Mouse (Mus musculus) macrophage (primary cell): Measurements from ENCODE around the gene Papln. TPM values are rescaled to one million over a fixed set of nuclear protein-coding genes. Genes with fewer than 3 reads are reported as not detected.

Experiments used
- H3K27ac ChIP-seq: fragments of 350-480 bp; formaldehyde crosslinking; 2 replicates; pipeline ENCODE4 v1.9.0; 2021
- H3K36me3 ChIP-seq: fragments of 350-480 bp; formaldehyde crosslinking; 2 replicates; pipeline ENCODE4 v1.9.0; 2021; ENCODE audit errors: inconsistent target
- H3K4me3 ChIP-seq: fragments of 350-480 bp; formaldehyde crosslinking; 2 replicates; pipeline ENCODE4 v1.9.0; 2021; ENCODE audit errors: inconsistent target
- H3K79me2 ChIP-seq: fragments of 350-480 bp; formaldehyde crosslinking; 2 replicates; pipeline ENCODE4 v1.9.0; 2021; ENCODE audit errors: inconsistent target
- WGBS: methylation state at CpG from one replicate; pipeline ENCODE4 v1.1.7; 2026; ENCODE audit warnings: inconsistent platforms; ENCODE audit not compliant: missing documents; 5-methylcytosine and 5-hydroxymethylcytosine counted together
- polyA plus RNA-seq: library from polyadenylated mRNA; stranded (reverse); fragments of 250-400 nt; gene quantifications from 3 replicates; pipeline ENCODE4 v1.2.4, GENCODE M21; 2018; ENCODE audit warnings: inconsistent platforms
- total RNA-seq, 78 experiments: library from RNA; depleted of rRNA; stranded (reverse); fragments of 250-400 nt; gene quantifications; 1 replicate in 9 of 78; 2 replicates in 24 of 78; 3 replicates in 43 of 78; 4 replicates in 2 of 78; pipeline ENCODE4 v1.2.4; 2018; ENCODE audit warnings: inconsistent platforms in 56 of 78

The Papln gene
- total RNA-seq (2018; cell fraction: chromatin; rRNA removed): not detected
- not detected for total RNA-seq (2018; cell fraction: cytosol; rRNA removed)
- not detected for total RNA-seq (2018; cell fraction: nucleus; rRNA removed)
- polyA plus RNA-seq: not detected in 3 replicates

GRCm38 (mm10) chr12:83763311-83764043, at the start of gene Papln:
Gene Papln (plus strand): TSS chr12:83763634.
- no peaks in the 10 kb centered on the region for H3K79me2 ChIP-seq
- no peaks in the 10 kb centered on the region for H3K36me3 ChIP-seq
- no peak within 1 kb of the TSS for H3K4me3 ChIP-seq
- no peak within 1 kb of the TSS for H3K27ac ChIP-seq
- WGBS: 3% methylated on average over 26 of the region's 31 CpGs

GRCm38 (mm10) chr12:83713749-83714148, 49.7 kb upstream of the Papln start:
- Histone ChIP-seq H3K4me3 (no peak overlapping the region), H3K27ac (no peak overlapping the region), H3K36me3 (peaks cover 65% of the 10 kb centered on the region), H3K79me2 (peaks cover 9% of the 10 kb centered on the region; the same call in 1 of the 2 replicates)
- 50% methylated on average over 2 of the region's 2 CpGs for WGBS

- WGBS: 97% methylated on average over 15 of the region's 15 CpGs
- H3K36me3 ChIP-seq: peaks cover 85% of the 10 kb centered on the region
These were observed 46.8 kb upstream of the Papln start for GRCm38 (mm10) chr12:83716416-83717184.

GRCm38 (mm10) chr12:83719431-83719830, 44.0 kb upstream of the Papln start:
- H3K27ac ChIP-seq: no peak overlapping the region
- H3K36me3 ChIP-seq: peaks cover 86% of the 10 kb centered on the region
- WGBS: 100% methylated on average over 1 of the region's 1 CpGs
- no peak overlapping the region for H3K4me3 ChIP-seq
- H3K79me2 ChIP-seq: no peaks in the 10 kb centered on the region

More at GRCm38 (mm10) chr12:83716416-83717184, 46.8 kb upstream of the Papln start:
- Histone ChIP-seq H3K27ac (no peak overlapping the region), H3K4me3 (no peak overlapping the region), H3K79me2 (no peaks in the 10 kb centered on the region)

- H3K36me3 ChIP-seq: peaks cover 89% of the 10 kb centered on the region
- no peaks in the 10 kb centered on the region for H3K79me2 ChIP-seq
- no peak overlapping the region for H3K4me3 ChIP-seq
- H3K27ac ChIP-seq: no peak overlapping the region
- WGBS: 92% methylated on average over 6 of the region's 6 CpGs
These were observed 42.2 kb upstream of the Papln start for GRCm38 (mm10) chr12:83721281-83721680.

- Histone ChIP-seq H3K36me3 (peaks cover 84% of the 10 kb centered on the region), H3K79me2 (no peaks in the 10 kb centered on the region), H3K4me3 (no peak overlapping the region), H3K27ac (no peak overlapping the region)
- 95% methylated on average over 3 of the region's 3 CpGs for WGBS
These were observed 40.4 kb upstream of the Papln start for GRCm38 (mm10) chr12:83723037-83723436.

- Histone ChIP-seq H3K27ac (no peak overlapping the region), H3K79me2 (no peaks in the 10 kb centered on the region), H3K36me3 (peaks cover 89% of the 10 kb centered on the region), H3K4me3 (no peak overlapping the region)
- 93% methylated on average over 11 of the region's 12 CpGs for WGBS
These were observed 36.7 kb upstream of the Papln start for GRCm38 (mm10) chr12:83726510-83727308.

GRCm38 (mm10) chr12:83732225-83732624, 31.2 kb upstream of the Papln start:
- H3K27ac ChIP-seq: no peak overlapping the region
- peaks cover 84% of the 10 kb centered on the region for H3K36me3 ChIP-seq
- H3K79me2 ChIP-seq: no peaks in the 10 kb centered on the region
- WGBS: 98% methylated on average over 5 of the region's 5 CpGs
- H3K4me3 ChIP-seq: no peak overlapping the region

GRCm38 (mm10) chr12:83734047-83734446, 29.4 kb upstream of the Papln start:
- 88% methylated on average over 10 of the region's 10 CpGs for WGBS
- Histone ChIP-seq H3K36me3 (peaks cover 66% of the 10 kb centered on the region), H3K79me2 (no peaks in the 10 kb centered on the region), H3K4me3 (no peak overlapping the region), H3K27ac (no peak overlapping the region)

- Histone ChIP-seq H3K4me3 (no peak overlapping the region), H3K36me3 (peaks cover 46% of the 10 kb centered on the region), H3K27ac (no peak overlapping the region), H3K79me2 (no peaks in the 10 kb centered on the region)
- 90% methylated on average over 8 of the region's 8 CpGs for WGBS
These were observed 27.2 kb upstream of the Papln start for GRCm38 (mm10) chr12:83736236-83736635.

GRCm38 (mm10) chr12:83738651-83739050, 24.8 kb upstream of the Papln start:
- 100% methylated on average over 1 of the region's 1 CpGs for WGBS

GRCm38 (mm10) chr12:83741722-83742121, 21.7 kb upstream of the Papln start:
- WGBS: 96% methylated on average over 5 of the region's 5 CpGs
- no peaks in the 10 kb centered on the region for H3K79me2 ChIP-seq
- H3K27ac ChIP-seq: no peak overlapping the region
- no peaks in the 10 kb centered on the region for H3K36me3 ChIP-seq
- H3K4me3 ChIP-seq: no peak overlapping the region

More at GRCm38 (mm10) chr12:83738651-83739050, 24.8 kb upstream of the Papln start:
- Histone ChIP-seq H3K36me3 (peaks cover 22% of the 10 kb centered on the region), H3K27ac (no peak overlapping the region), H3K4me3 (no peak overlapping the region), H3K79me2 (no peaks in the 10 kb centered on the region)

- H3K79me2 ChIP-seq: no peaks in the 10 kb centered on the region
- H3K4me3 ChIP-seq: no peak overlapping the region
- 81% methylated on average over 4 of the region's 4 CpGs for WGBS
These were observed 20.6 kb upstream of the Papln start for GRCm38 (mm10) chr12:83742834-83743233.

GRCm38 (mm10) chr12:83743712-83744111, 19.7 kb upstream of the Papln start:
- 84% methylated on average over 3 of the region's 3 CpGs for WGBS
- H3K27ac ChIP-seq: no peak overlapping the region
- H3K36me3 ChIP-seq: no peaks in the 10 kb centered on the region
- H3K4me3 ChIP-seq: no peak overlapping the region
- H3K79me2 ChIP-seq: no peaks in the 10 kb centered on the region

More at GRCm38 (mm10) chr12:83742834-83743233, 20.6 kb upstream of the Papln start:
- no peak overlapping the region for H3K27ac ChIP-seq
- H3K36me3 ChIP-seq: no peaks in the 10 kb centered on the region
